Mouse (Mus musculus): Measurements from ENCODE around the gene Dlgap1.

Gene Dlgap1

GRCm38 (mm10) chr17:70709545-70709944 lies 740.7 kb downstream of the Dlgap1 start:
- DNase-seq (ENCODE audit: extremely low spot score, low read depth, low spot score) = no peak

DNA sequence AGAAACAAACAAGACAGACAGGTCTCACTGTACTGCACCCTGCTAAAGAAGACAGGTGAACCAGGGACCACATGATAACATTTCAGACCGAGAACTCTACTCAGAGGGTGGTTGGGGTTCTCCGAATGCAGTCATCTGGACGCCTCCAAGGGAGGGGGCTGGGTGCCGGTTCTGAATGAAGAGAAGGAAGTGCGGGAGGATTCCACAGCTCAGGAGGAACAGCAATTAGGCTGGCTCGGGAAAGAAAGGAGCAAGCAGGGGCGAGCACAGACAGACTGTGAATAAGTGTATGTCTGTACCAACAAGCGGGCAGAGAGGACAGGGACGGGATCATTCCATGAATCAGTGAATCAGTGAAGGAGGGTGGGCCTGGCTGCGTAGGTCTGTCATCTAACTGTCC lies 744.6 kb downstream of the Dlgap1 start:
- DNase-seq (ENCODE audit: extremely low spot score, low read depth, low spot score) = no peak

DNA sequence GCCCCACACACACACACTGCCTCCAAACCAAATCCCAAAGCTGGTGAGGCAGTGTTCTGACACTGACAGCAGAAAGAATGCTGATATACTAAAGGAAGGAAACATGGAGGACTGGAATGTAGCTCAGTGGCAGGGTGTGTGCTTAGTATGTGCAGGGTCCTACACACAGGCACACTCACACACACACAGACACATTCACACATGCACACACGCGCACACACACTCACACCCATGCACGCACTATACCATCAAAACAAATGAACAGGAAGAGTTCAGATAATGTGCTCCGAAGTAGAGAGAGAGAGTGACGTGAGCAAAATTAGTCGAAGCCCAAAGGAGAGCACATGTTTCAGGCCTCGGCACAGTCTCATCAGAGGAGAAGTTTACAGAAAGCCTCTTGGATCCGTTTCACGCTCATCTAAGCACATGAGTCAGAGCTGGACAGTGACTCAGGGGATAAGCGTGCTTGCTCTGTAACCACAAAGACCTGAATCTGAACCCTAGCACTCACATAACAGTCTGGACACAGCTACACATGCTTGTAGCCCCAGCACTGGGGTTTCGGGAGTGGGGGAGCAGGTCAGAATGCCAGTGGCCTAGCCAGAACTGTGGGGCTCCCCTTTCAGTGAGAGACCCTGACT lies 750.9 kb downstream of the Dlgap1 start:
- DNase-seq (ENCODE audit: extremely low spot score, low read depth, low spot score) = no peak

- DNase-seq (ENCODE audit: extremely low spot score, low read depth, low spot score) = no peak
Observed at GRCm38 (mm10) chr17:70720766-70721165, 751.9 kb downstream of the Dlgap1 start.

DNA sequence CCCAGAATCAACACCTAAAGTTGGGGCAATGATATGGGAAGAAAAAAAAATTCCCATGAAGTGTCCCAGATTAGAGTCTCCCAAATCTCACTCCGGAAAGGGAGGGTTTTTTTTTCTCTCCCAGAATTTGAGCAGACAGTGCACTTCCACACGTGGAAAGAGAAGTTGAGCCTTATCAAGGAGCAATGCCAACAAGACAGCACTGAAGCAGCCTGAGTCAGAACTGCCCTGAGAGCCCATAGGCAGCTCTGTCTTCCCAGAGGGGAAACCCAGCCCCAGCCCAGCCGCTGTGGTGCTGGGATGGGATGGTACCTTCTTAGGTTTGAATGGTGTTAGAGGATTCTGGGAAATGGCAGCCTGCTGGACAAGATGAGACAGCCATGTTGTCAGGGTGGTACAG lies 753.3 kb downstream of the Dlgap1 start:
- DNase-seq (ENCODE audit: extremely low spot score, low read depth, low spot score) = no peak

DNA sequence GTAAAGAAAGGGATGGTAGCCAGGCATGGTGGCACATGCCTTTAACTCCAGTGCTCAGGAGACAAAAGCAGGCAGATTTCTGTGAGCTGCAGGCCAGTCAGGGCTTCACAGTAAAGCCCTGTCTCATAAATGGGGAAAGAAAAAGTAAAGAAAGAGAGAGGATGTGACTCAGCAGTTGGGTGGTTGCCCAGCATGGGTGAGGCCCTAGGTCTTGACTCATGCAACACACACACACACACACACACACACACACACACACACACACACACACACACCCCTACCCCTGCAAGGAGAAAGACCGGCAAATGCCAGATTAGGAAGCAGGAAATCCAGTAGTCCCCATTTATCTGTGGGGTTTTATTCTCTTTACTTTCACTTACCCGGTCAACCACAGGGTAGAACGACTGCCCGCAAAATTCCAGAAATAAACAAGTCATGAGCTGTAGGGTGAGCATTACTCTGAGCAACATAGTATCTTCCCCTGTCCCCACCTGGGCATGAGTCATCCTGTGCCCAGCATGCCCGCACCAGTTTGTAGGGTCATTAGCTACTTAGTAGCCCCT lies 759.9 kb downstream of the Dlgap1 start:
- DNase-seq (ENCODE audit: extremely low spot score, low read depth, low spot score) = no peak

DNA sequence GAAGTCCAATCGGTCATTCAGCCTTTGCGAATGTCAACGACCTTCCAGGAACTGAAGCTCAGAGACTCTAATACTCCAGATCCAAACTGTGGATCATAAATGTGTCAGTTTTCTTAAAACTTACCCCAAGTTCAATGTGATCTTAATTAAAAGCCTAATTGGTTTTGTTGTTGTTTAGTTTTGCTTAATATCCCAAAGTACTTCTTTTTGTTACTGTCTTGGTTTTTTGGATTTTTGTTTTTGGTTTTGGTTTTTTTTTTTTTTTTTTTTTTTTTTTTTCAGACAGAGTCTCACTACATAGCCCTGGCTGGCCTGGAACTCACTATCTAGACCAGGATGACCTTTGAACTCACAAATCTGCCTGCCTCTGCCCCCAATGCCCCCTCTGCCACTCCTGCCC lies 765.9 kb downstream of the Dlgap1 start:
- DNase-seq (ENCODE audit: extremely low spot score, low read depth, low spot score) = no peak

DNA sequence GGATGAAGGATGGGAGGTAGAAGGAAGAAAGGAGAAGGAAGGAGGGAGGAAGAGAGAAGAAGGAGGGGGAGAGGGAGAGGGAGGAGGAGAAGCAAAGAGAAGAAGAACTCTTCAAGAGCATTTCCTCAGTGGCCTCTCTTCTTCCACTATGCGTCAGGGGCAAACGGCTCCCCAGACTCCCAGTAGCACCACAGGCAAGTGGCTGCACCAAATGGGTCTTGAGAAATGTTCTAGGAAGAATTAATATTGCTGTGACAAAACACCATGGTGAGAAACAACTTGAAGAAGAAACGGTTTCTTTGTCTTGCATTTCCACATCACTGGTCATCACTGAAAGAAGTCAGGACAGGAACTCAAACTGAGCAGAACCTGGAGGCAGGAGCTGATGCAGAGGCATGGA lies 766.5 kb downstream of the Dlgap1 start:
- DNase-seq (ENCODE audit: extremely low spot score, low read depth, low spot score) = no peak

DNA sequence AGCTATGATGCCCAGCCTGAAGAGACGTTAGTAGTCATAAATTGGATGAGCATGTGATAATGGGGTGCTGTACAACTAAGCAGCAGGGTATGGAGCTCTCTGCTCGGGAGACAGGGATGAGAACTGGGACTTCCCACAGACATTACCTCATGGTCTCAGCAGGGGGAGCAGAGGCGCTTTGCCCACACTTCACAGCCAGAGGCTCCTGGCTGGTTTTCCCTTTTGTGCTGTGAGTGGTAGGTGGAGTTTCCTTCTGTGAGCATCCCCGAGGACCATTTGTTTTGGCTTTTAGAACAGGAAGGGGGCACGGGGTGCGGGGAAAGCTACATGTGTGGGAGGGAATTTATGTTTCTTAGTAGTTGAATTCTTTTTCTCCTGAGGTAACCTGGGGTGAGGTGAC lies 768.6 kb downstream of the Dlgap1 start:
- DNase-seq (ENCODE audit: extremely low spot score, low read depth, low spot score) = no peak

- peak; percentile 73 for DNase-seq (ENCODE audit: extremely low spot score, low read depth, low spot score)
Observed at GRCm38 (mm10) chr17:70738168-70738854, 769.4 kb downstream of the Dlgap1 start.

DNA sequence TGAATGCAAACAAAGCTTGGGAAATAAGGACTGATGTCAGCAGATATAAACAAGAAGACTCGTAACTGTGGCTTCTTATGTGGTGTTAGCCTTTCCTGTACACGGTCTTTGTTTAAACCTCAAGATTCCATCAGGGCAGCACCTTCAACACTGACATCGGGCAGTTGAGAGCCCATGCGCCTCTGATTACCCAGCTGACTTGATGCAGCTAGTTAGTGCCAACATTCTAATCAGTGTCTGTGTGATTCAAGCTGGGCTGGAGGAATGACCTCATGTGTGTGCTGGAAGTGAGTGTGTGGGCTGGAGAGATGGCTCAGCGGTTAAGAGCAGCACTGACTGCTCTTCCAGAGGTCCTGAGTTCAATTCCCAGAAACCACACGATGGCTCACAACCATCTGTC lies 770.5 kb downstream of the Dlgap1 start:
- no peak for DNase-seq (ENCODE audit: extremely low spot score, low read depth, low spot score)

- no peak for DNase-seq (ENCODE audit: extremely low spot score, low read depth, low spot score)
Observed at GRCm38 (mm10) chr17:70741696-70742095, 772.8 kb downstream of the Dlgap1 start.

- DNase-seq (ENCODE audit: extremely low spot score, low read depth, low spot score) = no peak
Observed at GRCm38 (mm10) chr17:70744570-70745153, 775.8 kb downstream of the Dlgap1 start.

DNA sequence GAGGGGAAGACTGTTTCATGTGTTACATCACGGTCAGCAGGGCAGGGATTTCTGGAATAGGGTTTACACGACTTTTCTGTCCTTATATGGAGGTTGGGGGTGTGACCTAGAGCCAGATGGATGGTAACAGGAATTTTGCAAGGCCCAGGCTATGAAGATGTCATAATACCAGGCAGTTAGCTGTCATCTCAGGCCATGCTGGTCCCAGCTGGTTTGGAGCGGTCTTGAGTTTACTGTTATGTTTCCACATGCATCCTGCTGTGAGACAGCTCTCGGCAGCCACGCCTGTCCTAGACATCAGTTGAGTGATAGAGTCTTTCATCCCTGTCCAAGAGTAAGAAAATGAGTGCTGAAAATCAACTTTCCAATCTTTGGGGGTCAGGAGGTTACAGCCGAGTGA lies 776.5 kb downstream of the Dlgap1 start:
- DNase-seq (ENCODE audit: extremely low spot score, low read depth, low spot score) = no peak

- DNase-seq (ENCODE audit: extremely low spot score, low read depth, low spot score) = no peak
Observed at GRCm38 (mm10) chr17:70746379-70747079, 777.7 kb downstream of the Dlgap1 start.

GRCm38 (mm10) chr17:70747731-70748475 lies 779.0 kb downstream of the Dlgap1 start:
- DNase-seq (ENCODE audit: extremely low spot score, low read depth, low spot score) = no peak

DNA sequence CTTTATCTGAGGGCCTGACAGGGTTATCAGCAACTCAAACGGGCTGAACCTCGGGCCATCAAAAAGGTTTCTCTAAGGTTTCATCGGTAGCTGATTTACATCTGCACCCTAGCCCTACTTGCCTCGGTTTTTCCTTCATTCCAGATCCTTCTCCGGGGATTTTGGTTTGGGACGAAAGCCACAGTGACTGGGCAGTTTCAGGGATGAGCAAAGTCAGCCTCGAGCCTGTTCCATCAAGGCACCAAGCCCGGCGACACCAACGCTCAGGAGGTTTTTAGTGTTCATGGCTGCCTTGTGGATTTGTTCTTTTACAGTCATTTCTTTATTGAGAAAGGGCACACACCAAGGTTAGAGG lies 779.6 kb downstream of the Dlgap1 start:
- no peak for DNase-seq (ENCODE audit: extremely low spot score, low read depth, low spot score)

DNA sequence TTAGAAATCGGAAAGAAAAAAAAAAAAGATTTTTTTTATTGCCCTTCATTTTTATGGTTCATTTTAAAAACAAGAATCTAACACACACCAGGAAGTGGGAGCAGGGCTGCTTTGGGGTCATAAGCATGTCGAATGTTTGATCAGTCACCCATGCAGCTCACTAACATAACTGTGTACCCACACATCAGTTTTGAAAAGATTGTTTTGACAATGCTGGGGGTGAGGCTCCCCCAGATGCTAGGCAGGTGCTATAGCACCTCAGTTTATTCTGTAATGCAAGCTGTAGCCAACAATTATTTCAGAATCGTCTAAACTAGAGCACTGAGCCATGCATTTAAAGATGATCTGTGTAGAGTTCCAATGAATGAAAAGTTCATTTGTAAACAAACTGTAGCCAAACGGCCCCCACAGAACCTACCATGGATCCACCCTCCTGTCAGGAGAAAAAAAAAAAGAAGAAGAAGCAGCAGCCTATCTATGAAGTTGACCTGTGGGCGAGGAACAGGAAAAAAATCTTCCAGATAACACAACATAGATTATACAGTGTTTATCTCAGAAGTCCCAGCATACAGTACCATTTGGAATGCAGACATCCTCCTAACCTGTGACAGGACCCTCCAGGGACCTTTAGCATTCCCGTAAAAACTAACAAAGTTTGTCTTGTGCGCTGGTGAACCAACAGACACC lies 780.2 kb downstream of the Dlgap1 start:
- no peak for DNase-seq (ENCODE audit: extremely low spot score, low read depth, low spot score)

- DNase-seq (ENCODE audit: extremely low spot score, low read depth, low spot score) = no peak
Observed at GRCm38 (mm10) chr17:70750236-70751160, 781.6 kb downstream of the Dlgap1 start.
